Mouse (Mus musculus) lung, postnatal 0 days (tissue): ENCODE measurements at regions not wholly inside any gene's neighbourhood (a gene's known extent, or its start where the extent isn't known, plus 50 kb on each side); places are given as distances from the start of the nearest gene placed in this dataset.

Experiments
- CTCF ChIP-seq: IDR thresholded peaks from 2 replicates; pipeline ENCODE4 v1.5.1; 2016; ENCODE audit warnings: antibody characterized with exemption, mild to moderate bottlenecking
- EP300 ChIP-seq: IDR thresholded peaks from 2 replicates; pipeline ENCODE4 v1.6.1; 2016; ENCODE audit warnings: antibody characterized with exemption, mild to moderate bottlenecking, control low read depth

- TF ChIP-seq CTCF (no peak), EP300 (no peak)
Observed at GRCm38 (mm10) chr8:103007284-103007984, 222.0 kb upstream of the Cdh11 start.
